Mouse (Mus musculus) kidney, adult 2 months (tissue): Measurements from ENCODE around the gene Sh3gl2. TPM values are rescaled to one million over a fixed set of nuclear protein-coding genes. Genes with fewer than 3 reads are reported as not detected.
A peak's percentile ranks its signal among the peaks of the same experiment; 100 is the strongest.

Experiments used
- DNase-seq: peaks from one replicate; pipeline ENCODE4 v3.0.0; 2021
- H3K27ac ChIP-seq: fragments of 200-500 bp; 2 replicates; pipeline ENCODE4 v1.5.1; 2012; ENCODE audit warnings: low read depth, low read length, control low read depth, inconsistent platforms; ENCODE audit not compliant: insufficient read depth
- H3K27me3 ChIP-seq: fragments of 200-500 bp; replicated peaks from 2 replicates; pipeline ENCODE4 v1.6.1; 2012; ENCODE audit warnings: mild to moderate bottlenecking, moderate library complexity, low read length, inconsistent platforms; ENCODE audit not compliant: control insufficient read depth, insufficient read depth
- H3K36me3 ChIP-seq: fragments of 200-500 bp; 2 replicates; pipeline ENCODE4 v1.6.1; 2012; ENCODE audit warnings: mild to moderate bottlenecking, moderate library complexity, low read length, inconsistent platforms; ENCODE audit not compliant: control insufficient read depth, insufficient read depth
- H3K4me1 ChIP-seq: fragments of 200-500 bp; 2 replicates; pipeline ENCODE4 v1.6.1; 2011; ENCODE audit warnings: low read length; ENCODE audit not compliant: control insufficient read depth, insufficient read depth
- H3K4me3 ChIP-seq: fragments of 200-500 bp; 2 replicates; pipeline ENCODE4 v1.5.1; 2011; ENCODE audit warnings: mild to moderate bottlenecking, low read depth, low read length, control low read depth; ENCODE audit not compliant: insufficient read depth
- CTCF ChIP-seq: fragments of 200-500 bp; conservative IDR thresholded peaks from 2 replicates; pipeline ENCODE4 v1.5.1; 2011; ENCODE audit warnings: low read depth, mild to moderate bottlenecking, control low read depth, low read length, moderate library complexity, mixed read lengths; ENCODE audit not compliant: insufficient read depth, insufficient read length
- POLR2A ChIP-seq: fragments of 200-500 bp; IDR thresholded peaks from one replicate; pipeline ENCODE4 v1.6.1; 2011; ENCODE audit warnings: low read depth, low read length, control low read depth
- WGBS: fragments of 180-500 bp; shearing (Covaris S2); methylation state at CpG from one replicate; pipeline ENCODE4 v1.1.7; 2018; 5-methylcytosine and 5-hydroxymethylcytosine counted together
- polyA plus RNA-seq: library from polyadenylated mRNA; depleted of rRNA; stranded (reverse); fragments of >200 nt; gene quantifications from 2 replicates; pipeline ENCODE4 v1.2.3, GENCODE M21; 2012

Sh3gl2 gene
- polyA plus RNA-seq, 1 experiment, result 13.0 TPM

DNA sequence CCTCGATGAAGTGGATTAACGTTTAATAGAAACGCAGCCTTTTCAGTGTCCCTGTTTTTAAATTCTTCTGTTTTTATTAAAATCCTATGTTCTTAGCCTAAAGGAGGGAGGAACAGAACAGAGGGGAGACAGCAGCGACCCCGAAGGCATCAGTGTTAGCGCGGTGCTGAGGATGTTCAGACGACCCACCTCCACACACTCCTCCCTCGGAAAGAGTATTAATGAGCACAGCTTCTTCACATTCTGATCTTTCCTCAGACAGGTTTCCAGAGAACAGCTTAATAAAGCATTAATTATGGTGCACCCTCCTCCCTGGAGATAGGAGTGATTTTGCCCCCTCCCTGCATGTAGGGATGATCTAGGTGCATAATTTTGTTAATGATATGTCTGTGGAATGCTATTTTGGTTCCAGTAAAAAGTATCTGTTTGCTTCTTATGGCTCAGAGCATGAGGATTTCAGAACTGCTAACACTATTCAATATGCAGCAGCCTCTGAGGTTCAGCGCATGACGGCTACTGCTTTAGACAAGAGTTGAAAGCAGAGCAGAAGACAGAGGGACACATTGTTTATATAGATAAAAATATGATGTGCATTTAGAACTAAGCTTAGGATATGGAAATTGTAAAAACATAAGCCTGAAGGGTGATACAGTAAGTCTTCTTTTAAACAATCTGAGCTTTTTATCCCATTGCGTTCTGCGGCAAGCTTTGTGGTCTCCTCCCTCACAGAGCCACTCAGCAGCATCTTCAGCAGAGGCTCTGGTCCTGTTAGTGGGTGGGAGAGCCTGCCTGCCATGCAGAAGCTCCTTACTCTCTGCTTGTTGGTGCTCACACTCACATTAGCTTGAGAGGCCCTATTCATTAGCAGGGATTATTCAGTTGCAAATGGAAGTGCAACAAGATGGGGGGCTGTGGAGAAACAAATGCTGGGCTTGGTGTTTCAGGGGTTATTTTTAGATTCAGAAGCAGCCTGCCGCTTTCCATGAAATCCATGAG lies 27.8 kb downstream of the Sh3gl2 start:
- H3K4me3 ChIP-seq, result no peak overlapping the region
- TF ChIP-seq CTCF (no peak), POLR2A (no peak)
- no peak for DNase-seq
- H3K36me3 ChIP-seq, result no peaks in the 10 kb centered on the region
- no peaks in the 10 kb centered on the region for H3K27me3 ChIP-seq
- 73% methylated on average over 14 of the region's 14 CpGs for WGBS
- H3K27ac ChIP-seq, result no peak overlapping the region
- no peaks in the 10 kb centered on the region for H3K4me1 ChIP-seq

DNA sequence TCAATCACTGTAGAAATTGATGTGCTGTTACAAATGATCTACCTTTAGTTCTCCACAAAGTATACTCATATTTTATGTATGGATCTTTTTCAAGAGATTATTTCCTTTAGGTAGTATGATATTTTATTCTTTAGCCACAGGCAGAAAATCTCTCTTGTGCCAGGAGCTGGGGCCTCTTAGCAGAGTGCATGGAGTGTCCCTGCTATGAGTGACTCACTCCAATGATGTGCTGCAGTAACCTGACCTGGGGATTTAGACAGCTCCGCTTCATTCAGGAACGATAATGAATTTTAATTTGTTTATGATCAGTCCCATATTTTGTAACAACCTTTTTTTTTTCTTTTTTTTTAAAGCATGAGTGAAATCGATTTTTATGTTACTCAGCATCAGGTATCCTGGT lies 36.7 kb downstream of the Sh3gl2 start:
- 88% methylated on average over 3 of the region's 3 CpGs for WGBS
- no peak overlapping the region for H3K27ac ChIP-seq
- no peak for DNase-seq
- H3K36me3 ChIP-seq, result no peaks in the 10 kb centered on the region
- H3K27me3 ChIP-seq, result no peaks in the 10 kb centered on the region
- TF ChIP-seq POLR2A, result no peak
- H3K4me1 ChIP-seq, result no peaks in the 10 kb centered on the region
- H3K4me3 ChIP-seq, result no peak overlapping the region

DNA sequence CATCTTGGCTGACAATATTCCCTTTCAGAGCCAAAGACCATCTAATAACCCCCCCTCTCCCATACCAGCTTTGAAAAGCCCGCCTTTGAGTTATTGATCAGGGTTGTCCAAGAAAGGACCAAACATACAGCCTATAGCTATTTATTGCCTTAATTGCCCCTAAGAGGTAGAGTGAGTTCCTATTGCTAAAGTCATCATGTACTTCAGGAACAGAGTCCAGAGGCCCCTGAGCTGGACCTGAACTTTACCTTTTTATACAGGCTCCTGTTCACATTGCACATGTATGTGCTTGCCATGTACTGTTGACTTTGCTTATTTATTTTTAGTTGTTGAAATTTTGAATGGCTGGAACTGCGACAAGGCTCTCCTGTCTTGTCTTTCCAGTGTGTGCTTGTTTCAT lies 37.6 kb downstream of the Sh3gl2 start:
- Histone ChIP-seq H3K4me3 (no peak overlapping the region), H3K27ac (no peak overlapping the region), H3K27me3 (no peaks in the 10 kb centered on the region), H3K36me3 (no peaks in the 10 kb centered on the region), H3K4me1 (no peaks in the 10 kb centered on the region)
- 87% methylated on average over 2 of the region's 2 CpGs for WGBS
- DNase-seq, result no peak
- TF ChIP-seq CTCF (no peak), POLR2A (no peak)

DNA sequence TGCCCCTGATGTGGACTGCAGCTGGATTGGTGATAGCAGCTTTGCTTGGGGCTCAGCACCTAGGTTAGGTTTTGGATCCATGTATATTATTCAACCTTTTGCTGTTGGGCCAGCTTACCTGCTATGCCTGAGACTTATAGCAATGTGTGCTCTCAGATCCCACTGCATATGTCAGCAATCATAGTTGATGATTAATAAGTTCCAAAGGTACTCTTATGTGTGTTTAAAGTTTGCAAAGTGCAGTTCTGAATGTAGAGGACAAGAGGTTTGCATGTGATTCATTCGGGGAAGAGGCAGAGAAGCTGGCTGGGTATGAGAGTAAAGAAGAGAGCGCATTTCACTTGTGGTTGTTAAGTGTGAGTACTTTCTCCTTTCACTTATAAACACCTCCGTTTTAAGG lies 43.7 kb downstream of the Sh3gl2 start:
- no peak overlapping the region for H3K27ac ChIP-seq
- WGBS, result 67% methylated on average over 3 of the region's 3 CpGs
- DNase-seq, result no peak
- H3K27me3 ChIP-seq, result no peaks in the 10 kb centered on the region
- H3K4me3 ChIP-seq, result no peak overlapping the region
- H3K36me3 ChIP-seq, result no peaks in the 10 kb centered on the region
- no peaks in the 10 kb centered on the region; the same call in 1 of the 2 replicates for H3K4me1 ChIP-seq
- TF ChIP-seq CTCF (no peak), POLR2A (no peak)

DNA sequence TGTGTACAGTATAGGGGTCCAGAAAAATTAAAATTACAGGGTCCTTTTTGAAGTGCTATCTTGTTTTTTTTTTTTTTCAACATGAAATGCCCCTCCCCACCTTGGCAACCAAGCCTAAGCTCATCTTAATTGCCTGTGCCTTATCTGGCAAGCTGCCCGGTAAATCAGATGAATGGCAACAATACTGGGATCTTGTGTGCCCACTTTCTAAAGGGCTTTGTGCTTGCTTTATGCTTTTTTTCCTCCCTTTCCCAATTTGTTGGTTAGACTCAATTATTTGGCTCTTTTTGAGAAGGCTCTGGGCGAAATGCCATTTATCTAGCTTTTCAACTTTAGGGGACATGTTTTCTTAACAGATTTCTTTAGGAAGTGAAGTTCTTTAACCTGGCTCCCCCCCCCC lies 45.3 kb downstream of the Sh3gl2 start:
- Histone ChIP-seq H3K27me3 (no peaks in the 10 kb centered on the region), H3K4me1 (no peaks in the 10 kb centered on the region; the same call in 1 of the 2 replicates), H3K36me3 (no peaks in the 10 kb centered on the region), H3K27ac (no peak overlapping the region), H3K4me3 (no peak overlapping the region)
- DNase-seq, result peak; percentile 4
- WGBS, result 65% methylated on average over 2 of the region's 2 CpGs
- TF ChIP-seq CTCF (no peak), POLR2A (no peak)

DNA sequence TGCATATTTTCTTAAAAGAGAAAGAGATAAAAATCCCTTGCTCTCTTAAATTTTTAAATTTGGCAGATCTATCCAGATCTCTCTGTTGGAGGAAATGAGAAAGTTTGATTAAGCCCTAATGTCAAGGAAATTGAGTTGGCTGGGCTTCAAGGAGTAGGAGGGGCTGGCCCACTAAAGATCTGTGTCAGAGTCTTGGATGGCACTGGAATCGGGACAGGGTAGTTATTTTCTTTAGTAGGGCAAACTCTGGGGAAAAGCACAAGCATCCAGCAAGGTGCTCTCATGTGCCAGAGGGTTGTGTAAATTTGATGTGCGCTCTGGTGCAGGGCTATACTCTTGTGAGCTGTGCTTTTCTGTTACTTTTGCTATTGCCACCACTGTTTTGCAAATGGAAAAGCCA lies 45.9 kb downstream of the Sh3gl2 start:
- H3K4me3 ChIP-seq, result no peak overlapping the region
- H3K36me3 ChIP-seq, result no peaks in the 10 kb centered on the region
- H3K4me1 ChIP-seq, result no peaks in the 10 kb centered on the region; the same call in 1 of the 2 replicates
- WGBS, result 64% methylated on average over 2 of the region's 2 CpGs
- TF ChIP-seq POLR2A (no peak), CTCF (no peak)
- no peaks in the 10 kb centered on the region for H3K27me3 ChIP-seq
- H3K27ac ChIP-seq, result no peak overlapping the region
- DNase-seq, result peak; percentile 11

DNA sequence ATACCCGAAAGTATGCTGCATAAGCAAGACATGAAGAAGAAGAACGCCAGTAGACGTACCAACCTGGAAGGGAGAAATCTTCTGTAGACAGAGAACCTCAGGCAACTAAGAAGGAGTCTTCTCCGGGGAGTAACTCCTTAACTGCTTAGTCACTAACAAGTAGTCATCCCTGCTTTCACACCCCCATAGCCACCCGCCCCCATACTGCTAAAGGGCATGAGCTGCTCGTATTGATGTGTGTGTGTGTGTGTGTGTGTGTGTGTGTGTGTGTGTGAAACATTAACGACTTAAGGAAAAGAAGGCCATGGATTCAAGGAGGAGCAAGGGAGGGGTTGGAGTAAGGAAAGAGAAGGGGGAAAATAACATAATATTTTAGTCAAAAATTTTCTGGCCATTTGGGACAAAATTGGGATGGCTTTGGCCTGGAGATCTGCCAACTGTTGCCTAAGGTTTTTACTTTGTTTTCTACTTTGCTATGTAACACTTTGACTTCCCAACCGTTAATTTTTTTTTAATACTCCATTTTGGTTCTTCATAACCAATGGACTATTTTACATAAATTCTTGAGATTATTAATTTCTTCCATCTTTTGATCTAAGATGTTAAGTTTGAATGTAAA lies 51.0 kb downstream of the Sh3gl2 start:
- Histone ChIP-seq H3K4me1 (no peaks in the 10 kb centered on the region; the same call in 1 of the 2 replicates), H3K36me3 (no peaks in the 10 kb centered on the region), H3K4me3 (no peak overlapping the region), H3K27ac (no peak overlapping the region), H3K27me3 (no peaks in the 10 kb centered on the region)
- no peak for DNase-seq
- TF ChIP-seq CTCF (no peak), POLR2A (no peak)
- 83% methylated on average over 8 of the region's 8 CpGs for WGBS
